Mouse (Mus musculus) gastrocnemius, postnatal 14 days (tissue): ENCODE measurements around the gene Rpap3. TPM values are rescaled to one million over a fixed set of nuclear protein-coding genes. Genes with fewer than 3 reads are reported as not detected.
"Not testable (repeated sequence)": the region's sequence is repeated elsewhere in the genome, so short reads cannot be mapped to it uniquely, and the experiment has no call there.

Experiments
- DNase-seq: peaks from one replicate; pipeline ENCODE4 v3.0.0; 2021; ENCODE audit warnings: mixed read lengths
- intact Hi-C: fragments of 180-260 bp; cut with DNase I; formaldehyde crosslinking; loops from one replicate; pipeline ENCODE4 v1.15.1; 2025; ENCODE audit warnings: low total_unique reads
- total RNA-seq, 2 experiments: library from RNA; stranded (reverse); gene quantifications; 2 replicates each; pipeline ENCODE4 v1.2.3; 2021

Rpap3 gene
- total RNA-seq, 2 experiments from 2014 or later, result 9.4 to 10.4 TPM

GRCm38 (mm10) chr15:97715734-97716133 is 10.1 kb upstream of the Rpap3 start:
- no peak for DNase-seq
- intact Hi-C loops, result loop anchor here (5.0 kb wide), 1 partner anchor 142 kb away; no protein-coding TSS in a partner anchor

GRCm38 (mm10) chr15:97715083-97715482 is 9.5 kb upstream of the Rpap3 start:
- intact Hi-C loops, result loop anchor here (5.0 kb wide), 1 partner anchor 142 kb away; no protein-coding TSS in a partner anchor

GRCm38 (mm10) chr15:97712546-97712945 is 6.9 kb upstream of the Rpap3 start:
- intact Hi-C loops, result no loop called here
- no peak for DNase-seq

More at GRCm38 (mm10) chr15:97715083-97715482, 9.5 kb upstream of the Rpap3 start:
- no peak for DNase-seq

GRCm38 (mm10) chr15:97710906-97711305 is 5.3 kb upstream of the Rpap3 start:
- intact Hi-C loops, result no loop called here
- DNase-seq, result no peak

- DNase-seq, result no peak
- intact Hi-C loops, result loop anchor here (10.0 kb wide), 1 partner anchor 258 kb away; no protein-coding TSS in a partner anchor
Measured at GRCm38 (mm10) chr15:97696616-97697015, 9.0 kb downstream of the Rpap3 start.

DNA sequence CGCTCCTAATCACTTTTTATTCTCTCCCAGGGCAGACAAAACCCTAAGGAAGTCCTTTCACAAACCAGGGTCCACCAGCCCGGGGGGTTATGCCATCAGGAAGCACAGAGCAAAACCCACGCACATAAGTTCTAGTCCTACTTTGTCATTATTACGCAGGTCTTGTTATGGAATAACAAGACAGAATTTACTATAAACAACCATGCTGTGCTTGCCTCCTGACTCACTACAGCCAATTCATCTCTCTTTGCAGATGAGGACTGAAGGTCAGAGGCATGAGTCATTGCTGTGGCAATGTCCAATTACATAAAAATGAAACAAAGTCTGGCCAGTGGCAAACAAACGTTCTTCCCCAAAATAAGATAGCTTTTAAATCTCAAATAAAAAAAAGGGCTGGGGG is 12.2 kb downstream of the Rpap3 start:
- intact Hi-C loops, result loop anchor here (10.0 kb wide), 1 partner anchor 261 kb away; no protein-coding TSS in a partner anchor
- no peak for DNase-seq

GRCm38 (mm10) chr15:97684118-97684517 is 21.5 kb downstream of the Rpap3 start:
- intact Hi-C loops, result no loop called here
- DNase-seq, result no peak

- intact Hi-C loops, result no loop called here
- DNase-seq, result no peak
Measured at GRCm38 (mm10) chr15:97682053-97682452, 23.6 kb downstream of the Rpap3 start.

GRCm38 (mm10) chr15:97679991-97680681 is 25.5 kb downstream of the Rpap3 start:
- intact Hi-C loops, result no loop called here
- peak; percentile 25 for DNase-seq

- no peak for DNase-seq
- intact Hi-C loops, result no loop called here
Measured at GRCm38 (mm10) chr15:97677341-97677740, 28.3 kb downstream of the Rpap3 start.

DNA sequence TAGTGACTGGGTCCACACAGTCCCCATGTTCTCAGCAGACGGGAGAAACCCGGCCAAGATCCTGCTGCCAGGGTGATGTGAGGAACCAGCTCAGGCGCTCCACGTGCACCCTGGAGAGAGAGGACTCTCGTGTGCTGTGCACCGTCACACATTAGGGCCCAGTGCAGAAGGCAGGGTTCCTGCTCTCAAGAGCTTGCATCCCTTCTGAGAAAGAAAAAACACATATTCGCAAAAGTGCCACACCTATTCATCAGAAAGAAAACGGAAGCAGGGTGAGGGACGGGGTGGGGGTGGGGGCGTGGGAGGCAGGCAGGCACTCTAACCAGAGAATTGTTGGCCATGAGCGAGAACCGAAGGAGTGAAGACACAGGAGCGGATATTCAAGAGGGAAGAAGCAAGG is 29.7 kb downstream of the Rpap3 start:
- no peak for DNase-seq

GRCm38 (mm10) chr15:97674423-97674822 is 31.2 kb downstream of the Rpap3 start:
- intact Hi-C loops, result no loop called here
- no peak for DNase-seq

More for the DNA sequence above, 29.7 kb downstream of the Rpap3 start:
- intact Hi-C loops, result no loop called here

GRCm38 (mm10) chr15:97673256-97674000 is 32.2 kb downstream of the Rpap3 start:
- DNase-seq, result no peak
- intact Hi-C loops, result no loop called here

DNA sequence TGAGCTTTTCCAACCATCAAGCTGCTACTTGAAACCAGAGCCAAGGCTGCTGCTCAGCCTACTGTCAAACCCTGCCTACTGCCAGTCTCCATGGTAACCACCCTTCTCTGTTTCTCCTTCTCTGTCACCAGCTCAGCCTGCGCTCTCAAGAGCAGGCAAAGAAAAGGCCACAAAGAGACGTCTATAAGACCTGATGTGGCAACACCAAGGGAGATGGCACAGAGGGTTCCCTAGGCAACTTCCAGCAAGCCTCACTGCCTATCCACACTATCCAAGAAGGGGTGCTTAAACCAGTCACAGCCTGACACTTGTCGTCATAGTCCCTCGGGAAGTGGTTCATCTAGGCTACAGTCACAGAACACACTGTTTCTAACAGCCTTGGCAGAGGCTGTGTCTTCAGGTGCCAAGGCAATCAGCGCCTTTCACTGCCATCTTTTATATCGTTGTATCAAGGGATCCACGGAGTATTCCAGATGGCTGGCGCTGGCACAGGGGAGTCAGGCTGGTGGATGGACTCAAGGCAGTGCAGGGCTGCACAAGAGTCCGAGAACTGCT is 33.3 kb downstream of the Rpap3 start:
- intact Hi-C loops, result no loop called here

DNA sequence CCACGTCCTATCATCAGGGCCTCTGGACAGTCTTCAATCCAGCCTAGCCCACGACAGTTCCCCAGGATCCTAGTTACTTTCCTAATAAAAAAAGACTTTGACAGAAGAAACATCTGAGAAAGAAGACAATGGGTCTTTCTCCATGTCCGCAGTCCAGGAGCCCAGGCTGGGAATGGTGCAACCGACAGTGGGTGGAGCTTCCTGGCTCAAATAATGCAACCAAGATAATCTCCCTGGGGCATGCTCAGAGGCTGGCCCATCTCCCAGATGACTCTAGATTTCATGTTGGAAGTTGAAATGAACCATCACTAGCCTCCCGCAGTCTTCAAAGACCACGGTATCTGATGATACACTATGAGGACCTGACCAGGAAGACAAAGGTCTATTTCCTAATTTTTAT is 35.1 kb downstream of the Rpap3 start:
- DNase-seq, result no peak
- intact Hi-C loops, result no loop called here

More for the DNA sequence above, 33.3 kb downstream of the Rpap3 start:
- no peak for DNase-seq

DNA sequence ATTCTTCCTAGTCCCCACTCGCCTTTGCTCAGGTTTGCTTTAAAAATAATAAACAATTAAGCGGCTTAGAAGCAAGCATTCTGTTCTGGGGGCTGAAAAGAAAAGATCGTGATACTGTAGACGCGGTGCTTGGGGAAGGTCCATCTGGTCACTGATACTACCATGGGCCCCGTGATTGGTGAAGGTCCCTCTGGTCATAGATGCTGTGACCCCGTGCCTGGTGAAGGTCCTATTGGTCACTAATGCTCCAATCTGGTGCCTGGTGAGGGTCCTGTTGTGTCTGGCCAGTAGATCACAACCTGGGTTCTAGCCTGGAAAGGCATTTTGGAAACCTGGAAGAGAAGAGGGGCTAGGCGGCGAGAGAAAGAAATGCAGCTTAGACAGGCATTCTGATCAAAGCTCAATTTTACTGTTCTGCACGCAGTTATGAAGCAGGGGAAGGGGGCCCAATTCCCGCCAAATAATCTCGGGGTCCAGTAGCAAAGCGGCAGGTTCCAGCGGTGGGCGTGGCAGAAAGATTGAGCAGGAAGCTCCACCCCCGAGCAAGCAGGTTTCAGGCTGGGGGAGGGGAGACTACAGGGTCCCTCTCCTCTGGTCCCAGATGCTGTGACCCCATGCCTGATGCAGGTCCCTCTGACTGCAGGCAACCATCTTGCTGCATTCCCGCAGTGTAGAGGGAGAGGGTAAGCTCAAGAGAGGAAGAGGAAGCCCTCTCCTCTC is 37.3 kb downstream of the Rpap3 start:
- intact Hi-C loops, result not testable (repeated sequence)

DNA sequence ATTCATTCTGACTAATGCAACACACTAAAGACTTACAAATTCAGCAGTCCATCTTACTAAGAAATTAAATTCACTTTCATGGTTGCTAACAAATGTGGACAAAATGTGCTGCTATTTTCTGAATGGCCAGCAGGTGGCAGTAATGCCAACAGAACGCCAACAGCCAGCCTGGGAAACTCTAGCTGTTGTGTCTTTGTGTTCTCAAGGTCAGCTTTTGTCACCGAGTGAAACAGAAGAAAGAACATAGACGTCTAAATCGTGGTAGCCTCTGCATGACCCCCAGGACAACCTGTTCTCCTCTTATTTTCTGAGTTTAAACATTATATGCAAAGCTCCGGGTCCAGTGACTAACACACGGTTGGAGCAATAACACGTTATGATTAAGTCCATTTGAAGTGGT is 38.2 kb downstream of the Rpap3 start:
- intact Hi-C loops, result no loop called here
- DNase-seq, result no peak

More for the DNA sequence above, 37.3 kb downstream of the Rpap3 start:
- not testable (repeated sequence) for DNase-seq

DNA sequence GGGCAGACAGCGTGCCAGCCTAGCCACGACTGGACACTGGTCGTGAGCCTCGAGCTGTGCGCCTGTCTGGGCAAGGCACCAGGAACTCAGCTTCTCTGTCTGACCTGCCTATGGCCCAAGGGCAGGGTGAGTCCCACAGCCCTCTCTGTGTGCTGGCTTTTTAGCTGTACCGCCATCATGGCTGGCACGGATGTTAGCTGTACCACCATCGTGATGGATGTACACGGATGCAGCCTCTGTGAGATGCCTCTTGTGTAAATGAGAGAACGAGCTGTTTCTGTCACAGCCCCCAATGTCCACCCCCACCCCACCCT is 39.2 kb downstream of the Rpap3 start:
- intact Hi-C loops, result no loop called here

GRCm38 (mm10) chr15:97665770-97666456 is 39.7 kb downstream of the Rpap3 start:
- DNase-seq, result no peak
- intact Hi-C loops, result no loop called here

More for the DNA sequence above, 39.2 kb downstream of the Rpap3 start:
- no peak for DNase-seq
